In genomic region chr1:187710434-187710948, GRCm38 (mm10) we compare ENCODE assay signal across 29 mouse cellular contexts.
DNase-seq lines count a peak whose midpoint lies in the region; ATAC-seq and TF ChIP-seq lines count a peak whose summit lies in the region.
"Had no signal": no experiment of that assay in that cellular context is flagged by ENCODE, and none has a peak within 500 bp of the region (broad histone marks: within the 10 kb centered on the region; RNA-seq: fewer than 3 reads in every experiment).

No protein-coding gene starts in this region.

- TF ChIP-seq CTCF in midbrain, postnatal 0 days (IDR thresholded peaks at IDR 0.05): no peak

- peak; percentile 51; the same call in 1 of the 2 replicates for ATAC-seq in midbrain, embryonic 11.5 days (ENCODE audit: low FRiP score)
- ATAC-seq in midbrain, embryonic 14.5 days (ENCODE audit: low FRiP score, low TSS enrichment): no peak
- ATAC-seq in hindbrain, embryonic 15.5 days (ENCODE audit: low FRiP score, low read depth): 0 out of 2 replicates have a peak, but pooled peaks have one; percentile 51
- no peak; the same call in 1 of the 2 replicates for ATAC-seq in midbrain, postnatal 0 days (ENCODE audit: low FRiP score)
- no peak for ATAC-seq in liver, embryonic 12.5 days
- ATAC-seq: forebrain, embryonic 16.5 days; intestine, embryonic 16.5 days; lung, postnatal 0 days had no signal

- H3K4me3 ChIP-seq in midbrain, embryonic 11.5 days (ENCODE audit: low read depth, low read length): no peak overlapping the region
- H3K4me3 ChIP-seq in midbrain, embryonic 14.5 days (replicated peaks; ENCODE audit: low read depth, low read length): no peak overlapping the region
- H3K4me3 ChIP-seq in hindbrain, embryonic 15.5 days: no peak overlapping the region
- no peak overlapping the region for H3K4me3 ChIP-seq in midbrain, postnatal 0 days (ENCODE audit: low read depth, low read length)
- H3K4me3 ChIP-seq in liver, embryonic 12.5 days: no peak overlapping the region
- H3K4me3 ChIP-seq: embryonic facial prominence, embryonic 12.5 days; gastrocnemius, adult 2 months; liver, embryonic 13.5 days; megakaryocyte, embryonic 14.5 days had no signal

- DNase-seq in heart, adult 11 months: peak; percentile 56
- DNase-seq in heart, adult 18-20 months: no peak
- DNase-seq in midbrain, embryonic 11.5 days (ENCODE audit: low spot score, missing footprints): peak; percentile 2
- no peak for DNase-seq in midbrain, embryonic 14.5 days
- DNase-seq in midbrain, postnatal 0 days (ENCODE audit: low spot score): peak; percentile 9
- DNase-seq: adrenal gland, postnatal 10 days; cerebellum, adult 11 months; cerebellum, adult 9-10 months; cerebellum, postnatal 36 days; gastrocnemius, adult 2 months; gastrocnemius, postnatal 36 days; heart, postnatal 14 days; kidney, adult 9 months; kidney, postnatal 10 days; liver, embryonic 13.5 days; lung, adult 18-20 months; lung, postnatal 4 days; right cerebral cortex, adult 18-20 months; right cerebral cortex, postnatal 4 days; thymus, adult 2 months; thymus, postnatal 36 days had no signal

- no peak overlapping the region for H3K27ac ChIP-seq in midbrain, embryonic 11.5 days (ENCODE audit: low read depth, low read length)
- no peak overlapping the region for H3K27ac ChIP-seq in midbrain, embryonic 14.5 days (replicated peaks; ENCODE audit: low read depth, low read length)
- H3K27ac ChIP-seq in hindbrain, embryonic 15.5 days (replicated peaks): no peak overlapping the region
- H3K27ac ChIP-seq in midbrain, postnatal 0 days (ENCODE audit: low read depth, low read length): no peak overlapping the region
- no peak overlapping the region for H3K27ac ChIP-seq in liver, embryonic 12.5 days
- H3K27ac ChIP-seq: embryonic facial prominence, embryonic 12.5 days; gastrocnemius, adult 2 months; liver, embryonic 13.5 days had no signal

- peaks cover 6% of the 10 kb centered on the region for H3K4me1 ChIP-seq in midbrain, embryonic 11.5 days (ENCODE audit: control insufficient read depth, insufficient read depth, low read length)
- peaks cover 14% of the 10 kb centered on the region for H3K4me1 ChIP-seq in midbrain, embryonic 14.5 days (ENCODE audit: control insufficient read depth, insufficient read depth, low read length)
- H3K4me1 ChIP-seq in hindbrain, embryonic 15.5 days (replicated peaks): peaks cover 12% of the 10 kb centered on the region; the same call in 1 of the 2 replicates
- H3K4me1 ChIP-seq in midbrain, postnatal 0 days (ENCODE audit: insufficient read depth, low read length): 0 out of 2 replicates have a peak, but pooled peaks cover 3% of the 10 kb centered on the region
- no peaks in the 10 kb centered on the region for H3K4me1 ChIP-seq in liver, embryonic 12.5 days
- H3K4me1 ChIP-seq: embryonic facial prominence, embryonic 12.5 days; liver, embryonic 13.5 days; megakaryocyte, embryonic 14.5 days had no signal

- no peaks in the 10 kb centered on the region for H3K9me3 ChIP-seq in midbrain, embryonic 11.5 days (ENCODE audit: control insufficient read depth, low read length)
- H3K9me3 ChIP-seq in midbrain, embryonic 14.5 days (ENCODE audit: control insufficient read depth, low read length): no peaks in the 10 kb centered on the region
- H3K9me3 ChIP-seq in hindbrain, embryonic 15.5 days: no peaks in the 10 kb centered on the region
- no peaks in the 10 kb centered on the region for H3K9me3 ChIP-seq in midbrain, postnatal 0 days (ENCODE audit: low read length)
- H3K9me3 ChIP-seq in liver, embryonic 12.5 days (replicated peaks): no peaks in the 10 kb centered on the region
- H3K9me3 ChIP-seq: embryonic facial prominence, embryonic 12.5 days; liver, embryonic 13.5 days had no signal

- H3K4me2 ChIP-seq in midbrain, embryonic 11.5 days: no peak overlapping the region
- no peak overlapping the region for H3K4me2 ChIP-seq in midbrain, embryonic 14.5 days (ENCODE audit: low read length)
- H3K4me2 ChIP-seq in hindbrain, embryonic 15.5 days: no peak overlapping the region
- no peak overlapping the region for H3K4me2 ChIP-seq in midbrain, postnatal 0 days (ENCODE audit: low read depth, low read length, poor library complexity, severe bottlenecking)
- H3K4me2 ChIP-seq in liver, embryonic 12.5 days: no peak overlapping the region
- H3K4me2 ChIP-seq: embryonic facial prominence, embryonic 12.5 days; liver, embryonic 13.5 days had no signal

- WGBS in midbrain, embryonic 11.5 days: 63% methylated on average over 8 of the region's 8 CpGs
- 49% methylated on average over 8 of the region's 8 CpGs for WGBS in midbrain, embryonic 14.5 days
- WGBS in hindbrain, embryonic 15.5 days: 65% methylated on average over 8 of the region's 8 CpGs
- 55% methylated on average over 8 of the region's 8 CpGs for WGBS in midbrain, postnatal 0 days
- 78% methylated on average over 8 of the region's 8 CpGs for WGBS in liver, embryonic 12.5 days (ENCODE audit: insufficient replicate concordance)

- no peak overlapping the region for H3K9ac ChIP-seq in midbrain, embryonic 11.5 days (ENCODE audit: low read length)
- no peak overlapping the region for H3K9ac ChIP-seq in midbrain, embryonic 14.5 days (replicated peaks; ENCODE audit: low read length)
- H3K9ac ChIP-seq in hindbrain, embryonic 15.5 days: no peak overlapping the region
- no peak overlapping the region for H3K9ac ChIP-seq in midbrain, postnatal 0 days (replicated peaks; ENCODE audit: low read length, poor library complexity, severe bottlenecking)
- H3K9ac ChIP-seq in liver, embryonic 12.5 days: no peak overlapping the region
- H3K9ac ChIP-seq: embryonic facial prominence, embryonic 12.5 days; liver, embryonic 13.5 days had no signal

- H3K27me3 ChIP-seq in midbrain, embryonic 11.5 days (ENCODE audit: control insufficient read depth, insufficient read depth, low read length): no peaks in the 10 kb centered on the region
- H3K27me3 ChIP-seq in midbrain, embryonic 14.5 days (ENCODE audit: control insufficient read depth, insufficient read depth, low read length): no peaks in the 10 kb centered on the region
- H3K27me3 ChIP-seq in hindbrain, embryonic 15.5 days: no peaks in the 10 kb centered on the region
- no peaks in the 10 kb centered on the region for H3K27me3 ChIP-seq in midbrain, postnatal 0 days (ENCODE audit: insufficient read depth, low read length)
- H3K27me3 ChIP-seq in liver, embryonic 12.5 days (replicated peaks): no peaks in the 10 kb centered on the region
- H3K27me3 ChIP-seq: embryonic facial prominence, embryonic 12.5 days; liver, embryonic 13.5 days; megakaryocyte, embryonic 14.5 days had no signal

- H3K36me3 ChIP-seq in midbrain, embryonic 11.5 days (ENCODE audit: control insufficient read depth, insufficient read depth, low read length): no peaks in the 10 kb centered on the region
- no peaks in the 10 kb centered on the region for H3K36me3 ChIP-seq in midbrain, embryonic 14.5 days (ENCODE audit: control insufficient read depth, insufficient read depth, low read length)
- H3K36me3 ChIP-seq in hindbrain, embryonic 15.5 days: no peaks in the 10 kb centered on the region
- no peaks in the 10 kb centered on the region for H3K36me3 ChIP-seq in midbrain, postnatal 0 days (ENCODE audit: insufficient read depth, low read length)
- no peaks in the 10 kb centered on the region for H3K36me3 ChIP-seq in liver, embryonic 12.5 days
- H3K36me3 ChIP-seq: embryonic facial prominence, embryonic 12.5 days; G1E; liver, embryonic 13.5 days had no signal

Comparison
In these comparisons a context has a peak if more than half of its experiments do, and no peak if none do; other contexts are left out.
1. DNase-seq: peak in heart, adult 11 months (single experiment), midbrain, embryonic 11.5 days (single experiment) and midbrain, postnatal 0 days (single experiment); none in heart, adult 18-20 months (0 of 2) and midbrain, embryonic 14.5 days (single experiment).
2. ATAC-seq: peak in midbrain, embryonic 11.5 days (single experiment) and hindbrain, embryonic 15.5 days (single experiment); none in midbrain, embryonic 14.5 days (single experiment), midbrain, postnatal 0 days (single experiment) and liver, embryonic 12.5 days (single experiment).